Mouse (Mus musculus) stomach, postnatal 0 days (tissue): ENCODE results near the gene Relb. TPM values are rescaled to one million over a fixed set of nuclear protein-coding genes. Genes with fewer than 3 reads are reported as not detected.

Experiments
- ATAC-seq: fragments of 200-750 bp; cut with Nextera tagmentation; 2 replicates; pipeline ENCODE4 v1.8.0; 2017; ENCODE audit not compliant: low FRiP score, low TSS enrichment
- DNase-seq: peaks from one replicate; pipeline ENCODE4 v3.0.0-alpha.2; 2016; ENCODE audit warnings: low spot score
- H3K27ac ChIP-seq: fragments of 300-500 bp; sonication (generic); replicated peaks from 2 replicates; pipeline ENCODE4 v1.5.1; 2014; ENCODE audit warnings: mild to moderate bottlenecking, control low read depth
- H3K27me3 ChIP-seq: fragments of 300-500 bp; sonication (generic); 2 replicates; pipeline ENCODE4 v1.6.1; 2014; ENCODE audit warnings: low read length; ENCODE audit not compliant: control insufficient read depth, insufficient read depth
- H3K36me3 ChIP-seq: fragments of 300-500 bp; sonication (generic); 2 replicates; pipeline ENCODE4 v1.6.1; 2014; ENCODE audit warnings: low read length, mixed read lengths; ENCODE audit not compliant: control insufficient read depth, insufficient read depth
- H3K4me1 ChIP-seq: fragments of 300-500 bp; sonication (generic); replicated peaks from 2 replicates; pipeline ENCODE4 v1.6.1; 2014; ENCODE audit warnings: antibody characterized with exemption; ENCODE audit not compliant: control insufficient read depth, insufficient read depth
- H3K4me2 ChIP-seq: fragments of 300-500 bp; sonication (generic); replicated peaks from 2 replicates; pipeline ENCODE4 v1.6.1; 2014; ENCODE audit warnings: low read depth, mild to moderate bottlenecking, control low read depth, moderate library complexity
- H3K4me3 ChIP-seq: fragments of 300-500 bp; sonication (generic); 2 replicates; pipeline ENCODE4 v1.5.1; 2014; ENCODE audit warnings: low read depth, low read length, control low read depth
- H3K9ac ChIP-seq: fragments of 300-500 bp; sonication (generic); 2 replicates; pipeline ENCODE4 v1.6.1; 2014; ENCODE audit warnings: mild to moderate bottlenecking, low read length, control low read depth, mixed read lengths
- H3K9me3 ChIP-seq: fragments of 300-500 bp; sonication (generic); 2 replicates; pipeline ENCODE4 v1.6.1; 2016; ENCODE audit warnings: low read length; ENCODE audit not compliant: control insufficient read depth
- CTCF ChIP-seq: IDR thresholded peaks from 2 replicates; pipeline ENCODE4 v1.5.1; 2016; ENCODE audit warnings: antibody characterized with exemption, low read depth, mild to moderate bottlenecking, moderate library complexity
- EP300 ChIP-seq: optimal IDR thresholded peaks from 2 replicates; pipeline ENCODE3; 2016; ENCODE audit warnings: antibody characterized with exemption
- whole genome bisulfite sequencing: fragments of 180-500 bp; shearing (Covaris S2); extraction: QIAGEN DNeasy Blood & Tissue Kit; methylation state at CpG from one replicate; pipeline ENCODE4 v1.1.7; 2014; 5-methylcytosine and 5-hydroxymethylcytosine counted together
- polyA plus RNA-seq: library from polyadenylated mRNA; unstranded; fragments of >200 nt; fragmentation: Nextera tagmentation; extraction: Ambion mirVana; gene quantifications from 2 replicates; pipeline ENCODE4 v1.2.1, GENCODE M21; 2015

Relb gene
- polyA plus RNA-seq, 1 experiment from 2014 or later, result 7.3 TPM

DNA sequence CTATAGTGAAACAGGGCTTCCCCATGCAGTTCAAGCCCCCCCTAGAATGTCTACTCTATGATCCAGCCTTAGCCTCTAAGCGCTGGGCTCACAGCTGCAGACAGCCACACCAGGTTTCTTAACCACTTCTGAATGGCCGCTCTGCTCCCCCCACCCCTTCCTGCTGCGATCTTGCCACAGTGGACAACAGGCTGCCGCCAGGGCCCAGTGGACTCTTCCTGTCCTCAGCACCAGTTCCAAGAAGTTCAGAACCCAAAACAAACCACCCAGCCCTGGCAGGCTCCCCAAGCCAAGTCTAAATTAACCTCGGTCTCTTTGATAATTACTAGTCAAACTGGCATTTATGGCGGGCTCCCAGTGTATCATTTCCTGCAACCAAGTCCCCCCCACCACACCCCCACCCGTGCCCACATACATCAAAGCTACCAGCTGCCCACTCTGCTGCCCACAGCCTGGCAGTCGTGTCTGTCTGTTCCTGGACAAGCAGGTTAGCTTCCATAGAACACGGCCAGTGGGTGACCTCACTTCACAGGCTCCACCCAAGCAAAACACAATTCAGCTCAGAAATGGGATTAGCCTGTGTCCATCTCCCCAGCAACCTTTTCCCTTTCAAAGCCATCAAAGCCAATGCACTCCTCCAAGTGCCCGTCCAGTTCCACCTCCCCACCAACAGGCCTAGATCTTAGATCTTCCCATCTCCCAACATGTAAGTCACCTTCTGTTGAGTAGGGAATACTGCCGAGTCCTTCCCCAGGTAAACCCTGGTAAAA is 68.6 kb downstream of the Relb start:
- no peaks in the 10 kb centered on the region for H3K27me3 ChIP-seq
- H3K4me3 ChIP-seq, result peak overlapping the region; percentile 92
- peak; percentile 65 for DNase-seq
- H3K9ac ChIP-seq, result peak overlapping the region; percentile 95
- H3K27ac ChIP-seq, result peak overlapping the region; percentile 95
- peak overlapping the region; percentile 94 for H3K4me2 ChIP-seq
- H3K4me1 ChIP-seq, result peaks cover 15% of the 10 kb centered on the region
- 11% methylated on average over 11 of the region's 11 CpGs for WGBS
- ATAC-seq, result no peak
- H3K36me3 ChIP-seq, result peaks cover 8% of the 10 kb centered on the region
- TF ChIP-seq CTCF (no peak), EP300 (no peak)
- H3K9me3 ChIP-seq, result no peaks in the 10 kb centered on the region

DNA sequence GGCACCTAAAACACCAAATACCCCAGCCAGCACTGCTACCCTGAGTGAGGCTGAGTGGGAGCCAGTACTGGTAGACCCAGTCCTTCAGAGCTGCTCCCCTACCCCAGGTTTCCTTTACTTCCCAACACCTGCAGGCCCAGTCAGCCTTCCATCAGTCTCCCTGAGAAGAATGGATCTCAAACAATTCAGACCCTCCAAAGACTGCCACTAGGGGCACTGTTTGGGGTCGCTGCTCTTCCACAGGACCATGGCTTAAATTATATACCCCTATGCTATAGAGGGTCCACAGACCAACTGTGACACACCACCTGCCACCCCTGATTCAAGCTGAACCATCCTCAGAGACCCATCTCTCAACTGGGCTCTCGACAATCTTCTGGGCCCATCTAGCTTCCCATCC is 70.3 kb downstream of the Relb start:
- Histone ChIP-seq H3K4me1 (peaks cover 15% of the 10 kb centered on the region), H3K9ac (no peak overlapping the region), H3K27ac (no peak overlapping the region), H3K4me3 (no peak overlapping the region), H3K9me3 (no peaks in the 10 kb centered on the region), H3K36me3 (no peaks in the 10 kb centered on the region), H3K4me2 (peak overlapping the region; percentile 20), H3K27me3 (no peaks in the 10 kb centered on the region)
- ATAC-seq, result no peak
- DNase-seq, result no peak
- TF ChIP-seq CTCF, result peak; percentile 66
- no peak for TF ChIP-seq EP300
- WGBS, result 39% methylated on average over 2 of the region's 2 CpGs

DNA sequence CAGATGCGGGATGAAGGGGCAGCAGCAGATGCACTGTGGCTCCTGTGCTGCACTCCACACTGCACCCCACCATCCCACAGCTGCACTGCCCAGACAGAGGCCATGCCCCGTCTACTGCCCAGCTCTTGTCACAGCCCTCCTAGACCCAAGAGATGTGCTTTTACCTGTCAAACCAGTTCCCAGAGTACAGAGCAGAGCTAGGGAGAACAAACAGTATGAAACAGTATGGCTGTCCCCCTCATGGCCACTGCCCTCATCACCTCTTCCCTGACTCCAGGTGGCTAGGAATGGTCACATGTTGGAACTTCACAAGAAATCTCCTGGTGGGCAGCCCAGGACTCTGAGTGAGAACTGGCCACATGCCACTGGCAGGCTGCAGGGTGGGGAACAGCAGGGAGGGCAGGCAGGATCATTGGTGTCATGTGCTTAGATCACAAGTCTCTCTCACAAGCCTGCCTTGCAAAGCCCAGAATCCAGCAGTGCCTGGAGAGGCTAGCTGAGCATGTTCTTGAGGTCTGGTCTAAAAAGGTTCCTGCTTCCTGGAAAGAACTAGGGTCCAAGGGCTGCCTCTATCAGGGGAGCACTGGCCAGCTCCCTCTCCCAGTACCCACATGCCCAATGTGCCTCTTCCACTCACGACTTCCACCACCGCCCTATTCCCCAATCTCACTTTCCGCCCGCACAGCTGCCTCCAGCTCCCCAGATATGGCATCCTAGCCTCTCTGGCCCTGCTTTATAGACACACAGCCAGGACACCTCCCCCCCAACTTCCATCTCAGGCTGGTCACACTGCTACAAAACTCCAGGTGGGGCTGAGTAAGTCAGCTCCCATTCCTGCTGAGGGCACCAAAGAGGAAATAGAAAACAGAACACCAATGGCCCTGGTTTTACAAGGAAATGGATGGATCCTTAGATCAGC is 71.0 kb downstream of the Relb start:
- 81% methylated on average over 6 of the region's 6 CpGs for WGBS
- H3K4me2 ChIP-seq, result peak overlapping the region; percentile 20

DNA sequence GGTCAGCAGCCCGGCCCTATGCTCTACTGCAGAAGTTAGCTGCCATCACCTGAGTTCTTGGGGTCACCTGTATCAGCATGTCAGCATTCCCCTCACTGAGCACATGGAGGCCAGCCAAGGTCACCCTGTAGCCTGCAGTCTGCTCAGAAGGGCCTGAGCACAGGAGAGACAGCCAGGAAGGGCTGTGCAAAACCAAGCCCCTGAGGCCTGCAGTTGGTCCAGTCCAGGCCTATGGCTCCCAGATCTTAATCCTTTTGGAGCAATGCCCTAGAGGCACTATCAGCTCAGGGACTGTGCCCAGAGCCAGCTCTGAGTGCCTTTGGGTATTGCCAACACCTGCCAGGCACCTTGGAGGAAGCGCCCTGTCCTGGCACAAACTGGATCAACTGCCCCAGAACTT is 72.2 kb downstream of the Relb start:
- Histone ChIP-seq H3K36me3 (peaks cover 6% of the 10 kb centered on the region; the same call in 1 of the 2 replicates), H3K4me2 (no peak overlapping the region), H3K9me3 (no peaks in the 10 kb centered on the region), H3K27me3 (no peaks in the 10 kb centered on the region), H3K9ac (no peak overlapping the region), H3K4me1 (peaks cover 13% of the 10 kb centered on the region), H3K4me3 (no peak overlapping the region), H3K27ac (no peak overlapping the region; the same call in 1 of the 2 replicates)
- ATAC-seq, result no peak
- 89% methylated on average over 2 of the region's 2 CpGs for WGBS
- TF ChIP-seq CTCF, result no peak
- no peak for DNase-seq

More for the DNA sequence above, 71.0 kb downstream of the Relb start:
- no peak overlapping the region for H3K9ac ChIP-seq
- ATAC-seq (peak; percentile 27; the same call in 1 of the 2 replicates), DNase-seq (no peak)
- H3K4me1 ChIP-seq, result peaks cover 15% of the 10 kb centered on the region
- no peaks in the 10 kb centered on the region for H3K27me3 ChIP-seq
- no peak overlapping the region for H3K4me3 ChIP-seq
- no peaks in the 10 kb centered on the region for H3K9me3 ChIP-seq
- TF ChIP-seq EP300, result no peak
- no peak for TF ChIP-seq CTCF
- peaks cover 3% of the 10 kb centered on the region; the same call in 1 of the 2 replicates for H3K36me3 ChIP-seq
- H3K27ac ChIP-seq, result peak overlapping the region; percentile 36; the same call in 1 of the 2 replicates

Other genes starting within 250 kb of the Relb start
- gene Ercc2, start 247.4 kb downstream of the Relb start, polyA plus RNA-seq, result 6.0 and 6.4 TPM in 2 replicates
- gene Klc3, start 225.3 kb downstream of the Relb start, polyA plus RNA-seq, result 24.3 and 26.5 TPM in 2 replicates
- gene Ckm, start 224.7 kb downstream of the Relb start, polyA plus RNA-seq, result 42.1 and 43.6 TPM in 2 replicates
- 5.2 and 5.3 TPM in 2 replicates for gene Mark4, start 170.6 kb downstream of the Relb start, polyA plus RNA-seq
- 0.97 and 1.1 TPM in 2 replicates for gene Exoc3l2, start 166.1 kb downstream of the Relb start, polyA plus RNA-seq
- 3.2 and 3.7 TPM in 2 replicates for gene Bloc1s3, start 121.1 kb downstream of the Relb start, polyA plus RNA-seq
- 113 and 123 TPM in 2 replicates for gene Trappc6a, start 121.0 kb downstream of the Relb start, polyA plus RNA-seq
- 30.8 and 33.0 TPM in 2 replicates for gene Nkpd1, start 111.6 kb downstream of the Relb start, polyA plus RNA-seq
- 16.5 and 21.2 TPM in 2 replicates for gene Ppp1r37, start 66.4 kb downstream of the Relb start, polyA plus RNA-seq
- gene Zfp296, start 52.2 kb downstream of the Relb start, polyA plus RNA-seq, result 3.7 and 5.0 TPM in 2 replicates
- 108 and 114 TPM in 2 replicates for gene Gemin7, start 51.8 kb downstream of the Relb start, polyA plus RNA-seq
- gene Clasrp, start 25.0 kb downstream of the Relb start, polyA plus RNA-seq, result 19.0 and 21.5 TPM in 2 replicates
- gene Clptm1, start 35.6 kb upstream of the Relb start, polyA plus RNA-seq, result 55.0 and 65.1 TPM in 2 replicates
- 8.7 and 10.7 TPM in 2 replicates for gene Apoc2, start 48.5 kb upstream of the Relb start, polyA plus RNA-seq
- gene Gm44805, start 52.0 kb upstream of the Relb start, polyA plus RNA-seq, result not detected in 2 replicates
- 2.8 and 6.1 TPM in 2 replicates for gene Apoc4, start 52.0 kb upstream of the Relb start, polyA plus RNA-seq
- gene Apoc1, start 63.2 kb upstream of the Relb start, polyA plus RNA-seq, result 79.6 and 88.4 TPM in 2 replicates
- gene Apoe, start 69.8 kb upstream of the Relb start, polyA plus RNA-seq, result 383 and 436 TPM in 2 replicates
- 98.0 and 105 TPM in 2 replicates for gene Tomm40, start 86.0 kb upstream of the Relb start, polyA plus RNA-seq
- gene Nectin2, start 121.0 kb upstream of the Relb start, polyA plus RNA-seq, result 82.2 and 83.8 TPM in 2 replicates
- gene Bcam, start 141.6 kb upstream of the Relb start, polyA plus RNA-seq, result 87.5 and 103 TPM in 2 replicates
- 44.4 and 48.5 TPM in 2 replicates for gene Cblc, start 167.4 kb upstream of the Relb start, polyA plus RNA-seq
- 8.9 and 9.1 TPM in 2 replicates for gene Bcl3, start 193.3 kb upstream of the Relb start, polyA plus RNA-seq
- 0.29 and 0.41 TPM in 2 replicates for gene Gm19345, start 222.6 kb upstream of the Relb start, polyA plus RNA-seq
- not detected in 2 replicates for gene Ceacam16, start 231.9 kb upstream of the Relb start, polyA plus RNA-seq